ENCODE assay signal across 8 mouse cellular contexts in genomic region chr17:17828191-17828981, GRCm38 (mm10). TPM values are rescaled to one million over a fixed set of nuclear protein-coding genes. Genes with fewer than 3 reads are reported as not detected.
DNase-seq lines count a peak whose midpoint lies in the region.

No protein-coding gene starts in this region.

- peaks cover 35% of the 10 kb centered on the region for H3K36me3 ChIP-seq in forebrain, embryonic 10.5 days (replicated peaks)

- DNase-seq in Muller cell, postnatal 12 days (ENCODE audit: inconsistent ontology term): peak; percentile 85
- peak; percentile 75 for DNase-seq in brain, adult 2 months (ENCODE audit: low read depth, low spot score)
- peak; percentile 85 for DNase-seq in forebrain, embryonic 10.5 days (ENCODE audit: extremely low spot score, low spot score)
- DNase-seq in heart, postnatal 10 days: peak; percentile 63 to 75
- peak; percentile 31 to 58 for DNase-seq in kidney, postnatal 36 days
- DNase-seq in lung, postnatal 36 days: peak; percentile 29
- DNase-seq in right cerebral cortex, postnatal 14 days: peak; percentile 42
- DNase-seq in spleen, adult 12 weeks (ENCODE audit: low spot score): no peak

- H3K9me3 ChIP-seq in forebrain, embryonic 10.5 days: no peaks in the 10 kb centered on the region

- 1% methylated on average over 6 of the region's 15 CpGs for WGBS in forebrain, embryonic 10.5 days

- peak overlapping the region; percentile 98 for H3K27ac ChIP-seq in forebrain, embryonic 10.5 days

- intact Hi-C loops in heart, postnatal 10 days (cut with DNase I): no loop called here

- peak overlapping the region; percentile 77 for H3K4me3 ChIP-seq in forebrain, embryonic 10.5 days

- no peaks in the 10 kb centered on the region for H3K27me3 ChIP-seq in forebrain, embryonic 10.5 days (ENCODE audit: poor library complexity, severe bottlenecking)

- peaks cover 54% of the 10 kb centered on the region for H3K4me1 ChIP-seq in forebrain, embryonic 10.5 days

RNA-seq across cellular contexts. Expression of gene Spaca6, which starts 1.4 kb away (rescaled TPM):
- polyA plus RNA-seq in forebrain, embryonic 10.5 days (2016; fragmentation: Nextera tagmentation; extraction: Ambion mirVana): 51.0 and 53.7 TPM in 2 replicates
- 10 to 100 TPM; 24.6 to 27.2 TPM for total RNA-seq in heart, postnatal 10 days (2021)

RNA-seq across cellular contexts. Expression of gene Has1, which starts 26.6 kb away (rescaled TPM):
- polyA plus RNA-seq in forebrain, embryonic 10.5 days (2016; fragmentation: Nextera tagmentation; extraction: Ambion mirVana): 1.00 and 1.4 TPM in 2 replicates
- total RNA-seq in heart, postnatal 10 days (2021): under 1 TPM; 0.40 to 0.77 TPM

RNA-seq across cellular contexts. Expression of gene Fpr1, which starts 55.4 kb away (rescaled TPM):
- polyA plus RNA-seq in forebrain, embryonic 10.5 days (2016; fragmentation: Nextera tagmentation; extraction: Ambion mirVana): not detected in 2 replicates
- total RNA-seq in heart, postnatal 10 days (2021): under 1 TPM in 1 of 2 experiments, not detected in 1; 0.20 TPM

RNA-seq across cellular contexts. Expression of gene Fpr2, which starts 59.2 kb away (rescaled TPM):
- polyA plus RNA-seq in forebrain, embryonic 10.5 days (2016; fragmentation: Nextera tagmentation; extraction: Ambion mirVana): not detected in 2 replicates
- total RNA-seq in heart, postnatal 10 days (2021): under 1 TPM in 1 of 2 experiments, not detected in 1; 0.40 TPM

RNA-seq across cellular contexts. Expression of gene Fpr3, which starts 59.3 kb away (rescaled TPM):
- polyA plus RNA-seq in forebrain, embryonic 10.5 days (2016; fragmentation: Nextera tagmentation; extraction: Ambion mirVana): not detected in 2 replicates
- not detected for total RNA-seq in heart, postnatal 10 days (2021)
